Mouse (Mus musculus): ENCODE results near the gene Ifit1bl1. TPM values are rescaled to one million over a fixed set of nuclear protein-coding genes. Genes with fewer than 3 reads are reported as not detected.
"Not testable (repeated sequence)": the region's sequence is repeated elsewhere in the genome, so short reads cannot be mapped to it uniquely, and the experiment has no call there.

Gene Ifit1bl1
- 0.13 and 0.14 TPM in 2 replicates for polyA plus RNA-seq (2014; fragmentation: Nextera tagmentation; extraction: Ambion mirVana)

DNA sequence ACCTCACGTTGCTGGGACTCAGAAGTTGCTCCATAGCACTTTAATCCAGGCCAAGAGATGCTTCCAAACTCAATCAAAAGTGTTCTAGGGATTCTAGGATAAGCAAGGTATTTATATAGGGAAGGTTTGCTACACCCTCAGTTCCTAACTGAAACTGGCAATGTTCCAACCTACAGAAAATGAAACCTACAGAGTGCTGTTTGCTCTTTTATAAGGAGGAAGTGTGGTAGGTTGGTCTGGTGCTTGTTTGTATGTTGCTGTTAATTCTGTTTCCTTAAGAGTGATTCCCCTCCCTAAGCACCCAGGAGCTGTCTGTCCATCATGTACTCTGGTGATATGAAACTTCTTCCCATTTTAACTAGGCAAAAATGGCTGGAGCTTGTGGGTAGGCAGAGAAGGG is at the start of gene Ifit1bl1:
Gene Ifit1bl1, minus strand, starts transcription at position 69 of the 400 bp plus-strand sequence.
- not testable (repeated sequence) for H3K27me3 ChIP-seq (ENCODE audit: control insufficient read depth, insufficient read depth, low read length); H3K4me2 ChIP-seq (ENCODE audit: low read depth, severe bottlenecking); H3K9me3 ChIP-seq (ENCODE audit: control insufficient read depth, low read length); H3K27ac ChIP-seq (replicated peaks; ENCODE audit: low read depth, low read length); H3K4me1 ChIP-seq (ENCODE audit: control insufficient read depth, insufficient read depth, low read length); H3K9ac ChIP-seq (ENCODE audit: low read length); H3K4me3 ChIP-seq (ENCODE audit: low read depth, low read length); H3K36me3 ChIP-seq (ENCODE audit: control insufficient read depth, insufficient read depth, low read length); DNase-seq (ENCODE audit: low spot score); ATAC-seq (ENCODE audit: insufficient number of reproducible peaks, low FRiP score, low TSS enrichment, low read depth)
- 44% methylated on average over 1 of the region's 1 CpGs for WGBS

- H3K27ac ChIP-seq (replicated peaks; ENCODE audit: low read depth, low read length): no peak overlapping the region
- ATAC-seq (ENCODE audit: insufficient number of reproducible peaks, low FRiP score, low TSS enrichment, low read depth): no peak
- H3K36me3 ChIP-seq (ENCODE audit: control insufficient read depth, insufficient read depth, low read length): no peaks in the 10 kb centered on the region
- H3K4me1 ChIP-seq (ENCODE audit: control insufficient read depth, insufficient read depth, low read length): no peaks in the 10 kb centered on the region
- WGBS: 88% methylated on average over 6 of the region's 6 CpGs
- H3K9ac ChIP-seq (ENCODE audit: low read length): no peak overlapping the region
- H3K4me2 ChIP-seq (ENCODE audit: low read depth, severe bottlenecking): no peak overlapping the region
- no peak overlapping the region for H3K4me3 ChIP-seq (ENCODE audit: low read depth, low read length)
- no peaks in the 10 kb centered on the region for H3K27me3 ChIP-seq (ENCODE audit: control insufficient read depth, insufficient read depth, low read length)
- DNase-seq (ENCODE audit: low spot score): no peak
- H3K9me3 ChIP-seq (ENCODE audit: control insufficient read depth, low read length): no peaks in the 10 kb centered on the region
Measured at GRCm38 (mm10) chr19:34650997-34651396, 49.2 kb upstream of the Ifit1bl1 start.

GRCm38 (mm10) chr19:34650276-34650675 is 48.5 kb upstream of the Ifit1bl1 start:
- Histone ChIP-seq H3K4me3 (ENCODE audit: low read depth, low read length) (no peak overlapping the region), H3K4me2 (ENCODE audit: low read depth, severe bottlenecking) (no peak overlapping the region), H3K9ac (ENCODE audit: low read length) (no peak overlapping the region), H3K4me1 (ENCODE audit: control insufficient read depth, insufficient read depth, low read length) (no peaks in the 10 kb centered on the region), H3K27me3 (ENCODE audit: control insufficient read depth, insufficient read depth, low read length) (no peaks in the 10 kb centered on the region), H3K27ac (replicated peaks; ENCODE audit: low read depth, low read length) (no peak overlapping the region), H3K9me3 (ENCODE audit: control insufficient read depth, low read length) (no peaks in the 10 kb centered on the region), H3K36me3 (ENCODE audit: control insufficient read depth, insufficient read depth, low read length) (no peaks in the 10 kb centered on the region)
- WGBS: 84% methylated on average over 3 of the region's 3 CpGs
- ATAC-seq (ENCODE audit: insufficient number of reproducible peaks, low FRiP score, low TSS enrichment, low read depth) (no peak), DNase-seq (ENCODE audit: low spot score) (no peak)

- DNase-seq (ENCODE audit: low spot score); H3K4me1 ChIP-seq (ENCODE audit: control insufficient read depth, insufficient read depth, low read length); H3K4me3 ChIP-seq (ENCODE audit: low read depth, low read length); H3K27me3 ChIP-seq (ENCODE audit: control insufficient read depth, insufficient read depth, low read length); H3K27ac ChIP-seq (replicated peaks; ENCODE audit: low read depth, low read length); ATAC-seq (ENCODE audit: insufficient number of reproducible peaks, low FRiP score, low TSS enrichment, low read depth); H3K4me2 ChIP-seq (ENCODE audit: low read depth, severe bottlenecking); H3K9ac ChIP-seq (ENCODE audit: low read length); H3K9me3 ChIP-seq (ENCODE audit: control insufficient read depth, low read length); H3K36me3 ChIP-seq (ENCODE audit: control insufficient read depth, insufficient read depth, low read length): not testable (repeated sequence)
- 90% methylated on average over 7 of the region's 8 CpGs for WGBS
Measured at GRCm38 (mm10) chr19:34647630-34648029, 45.9 kb upstream of the Ifit1bl1 start.

GRCm38 (mm10) chr19:34642616-34643015 is 40.9 kb upstream of the Ifit1bl1 start:
- Histone ChIP-seq H3K4me3 (ENCODE audit: low read depth, low read length) (no peak overlapping the region), H3K4me2 (ENCODE audit: low read depth, severe bottlenecking) (no peak overlapping the region), H3K27me3 (ENCODE audit: control insufficient read depth, insufficient read depth, low read length) (no peaks in the 10 kb centered on the region), H3K9ac (ENCODE audit: low read length) (no peak overlapping the region), H3K4me1 (ENCODE audit: control insufficient read depth, insufficient read depth, low read length) (no peaks in the 10 kb centered on the region), H3K27ac (replicated peaks; ENCODE audit: low read depth, low read length) (no peak overlapping the region), H3K36me3 (ENCODE audit: control insufficient read depth, insufficient read depth, low read length) (no peaks in the 10 kb centered on the region), H3K9me3 (ENCODE audit: control insufficient read depth, low read length) (no peaks in the 10 kb centered on the region)
- ATAC-seq (ENCODE audit: insufficient number of reproducible peaks, low FRiP score, low TSS enrichment, low read depth) (no peak), DNase-seq (ENCODE audit: low spot score) (no peak)
- 81% methylated on average over 5 of the region's 5 CpGs for WGBS

GRCm38 (mm10) chr19:34640623-34641022 is 38.9 kb upstream of the Ifit1bl1 start, which contains the start of the genes Ifit1bl2 and Ifit1:
Gene Ifit1bl2, minus strand, starts transcription at chr19:34640743.
Gene Ifit1, plus strand, starts transcription at chr19:34640871.
- ATAC-seq (ENCODE audit: insufficient number of reproducible peaks, low FRiP score, low TSS enrichment, low read depth): no peak
- no peaks in the 10 kb centered on the region for H3K36me3 ChIP-seq (ENCODE audit: control insufficient read depth, insufficient read depth, low read length)
- H3K27ac ChIP-seq (replicated peaks; ENCODE audit: low read depth, low read length): no peak within 1 kb of the TSS
- H3K27me3 ChIP-seq (ENCODE audit: control insufficient read depth, insufficient read depth, low read length): no peaks in the 10 kb centered on the region
- no peak within 1 kb of the TSS for H3K9ac ChIP-seq (ENCODE audit: low read length)
- no peaks in the 10 kb centered on the region for H3K4me1 ChIP-seq (ENCODE audit: control insufficient read depth, insufficient read depth, low read length)
- no peak within 1 kb of the TSS for H3K4me2 ChIP-seq (ENCODE audit: low read depth, severe bottlenecking)
- H3K4me3 ChIP-seq (ENCODE audit: low read depth, low read length): no peak within 1 kb of the TSS
- H3K9me3 ChIP-seq (ENCODE audit: control insufficient read depth, low read length): no peaks in the 10 kb centered on the region
- no peak for DNase-seq (ENCODE audit: low spot score)
- WGBS: 46% methylated on average over 4 of the region's 4 CpGs

DNA sequence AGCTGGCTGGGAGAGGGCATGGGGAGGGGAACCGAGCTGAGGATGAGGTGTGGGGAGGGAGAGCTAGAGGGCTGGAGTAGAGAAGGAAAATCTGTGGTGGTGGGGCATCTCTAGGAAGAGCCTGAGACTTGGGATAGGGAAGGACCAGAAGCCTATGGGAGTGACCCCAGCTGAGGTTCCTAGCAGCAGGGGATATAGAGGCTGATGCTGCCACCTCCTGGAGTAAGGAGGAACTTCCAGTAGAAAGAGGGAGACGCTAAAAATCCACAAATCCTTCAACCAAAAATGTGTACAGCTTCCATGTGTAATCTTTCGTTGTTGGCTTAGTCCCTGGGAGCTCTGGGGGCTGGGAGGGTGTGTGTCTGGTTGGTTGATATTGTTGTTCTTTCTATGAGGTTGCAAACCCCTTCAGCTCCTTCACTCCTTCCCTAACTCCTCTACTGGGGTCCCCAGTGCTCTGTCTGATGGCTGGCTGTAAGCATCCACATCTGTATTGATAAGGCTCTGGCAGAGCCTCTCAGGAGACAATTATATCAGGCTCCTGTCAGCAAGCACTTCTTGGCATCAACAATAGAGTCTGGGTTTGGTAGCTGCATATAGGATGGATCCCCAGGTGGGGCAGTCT is 35.3 kb upstream of the Ifit1bl1 start:
- no peaks in the 10 kb centered on the region for H3K27me3 ChIP-seq (ENCODE audit: control insufficient read depth, insufficient read depth, low read length)
- no peaks in the 10 kb centered on the region for H3K36me3 ChIP-seq (ENCODE audit: control insufficient read depth, insufficient read depth, low read length)
- H3K4me1 ChIP-seq (ENCODE audit: control insufficient read depth, insufficient read depth, low read length): no peaks in the 10 kb centered on the region
- H3K27ac ChIP-seq (replicated peaks; ENCODE audit: low read depth, low read length): no peak overlapping the region
- ATAC-seq (ENCODE audit: insufficient number of reproducible peaks, low FRiP score, low TSS enrichment, low read depth) (no peak), DNase-seq (ENCODE audit: low spot score) (peak; percentile 63)
- no peaks in the 10 kb centered on the region for H3K9me3 ChIP-seq (ENCODE audit: control insufficient read depth, low read length)
- no peak overlapping the region for H3K4me2 ChIP-seq (ENCODE audit: low read depth, severe bottlenecking)
- WGBS: 9% methylated on average over 3 of the region's 3 CpGs
- H3K9ac ChIP-seq (ENCODE audit: low read length): no peak overlapping the region
- no peak overlapping the region for H3K4me3 ChIP-seq (ENCODE audit: low read depth, low read length)

- Histone ChIP-seq H3K36me3 (ENCODE audit: control insufficient read depth, insufficient read depth, low read length) (no peaks in the 10 kb centered on the region), H3K4me3 (ENCODE audit: low read depth, low read length) (no peak overlapping the region), H3K4me2 (ENCODE audit: low read depth, severe bottlenecking) (no peak overlapping the region), H3K4me1 (ENCODE audit: control insufficient read depth, insufficient read depth, low read length) (no peaks in the 10 kb centered on the region), H3K27me3 (ENCODE audit: control insufficient read depth, insufficient read depth, low read length) (no peaks in the 10 kb centered on the region), H3K9me3 (ENCODE audit: control insufficient read depth, low read length) (no peaks in the 10 kb centered on the region), H3K27ac (replicated peaks; ENCODE audit: low read depth, low read length) (no peak overlapping the region), H3K9ac (ENCODE audit: low read length) (no peak overlapping the region)
- ATAC-seq (ENCODE audit: insufficient number of reproducible peaks, low FRiP score, low TSS enrichment, low read depth) (no peak), DNase-seq (ENCODE audit: low spot score) (no peak)
- 76% methylated on average over 2 of the region's 2 CpGs for WGBS
Measured at GRCm38 (mm10) chr19:34633484-34633883, 31.7 kb upstream of the Ifit1bl1 start.

GRCm38 (mm10) chr19:34631487-34631886 is 29.7 kb upstream of the Ifit1bl1 start:
- H3K9ac ChIP-seq (ENCODE audit: low read length): no peak overlapping the region
- no peaks in the 10 kb centered on the region for H3K4me1 ChIP-seq (ENCODE audit: control insufficient read depth, insufficient read depth, low read length)
- ATAC-seq (ENCODE audit: insufficient number of reproducible peaks, low FRiP score, low TSS enrichment, low read depth): no peak
- H3K36me3 ChIP-seq (ENCODE audit: control insufficient read depth, insufficient read depth, low read length): no peaks in the 10 kb centered on the region
- no peak overlapping the region for H3K4me3 ChIP-seq (ENCODE audit: low read depth, low read length)
- no peak overlapping the region for H3K27ac ChIP-seq (replicated peaks; ENCODE audit: low read depth, low read length)
- no peak overlapping the region for H3K4me2 ChIP-seq (ENCODE audit: low read depth, severe bottlenecking)
- H3K9me3 ChIP-seq (ENCODE audit: control insufficient read depth, low read length): no peaks in the 10 kb centered on the region
- H3K27me3 ChIP-seq (ENCODE audit: control insufficient read depth, insufficient read depth, low read length): no peaks in the 10 kb centered on the region
- no peak for DNase-seq (ENCODE audit: low spot score)

Data from limb, embryonic 11.5 days (tissue).